Mouse (Mus musculus) layer of hippocampus, adult 11-12 months (tissue): ENCODE data around the gene Dock9.
A peak's percentile ranks its signal among the peaks of the same experiment; 100 is the strongest.

ENCODE experiments used
- DNase-seq: peaks from one replicate; pipeline ENCODE4 v3.0.0; 2022; ENCODE audit warnings: low spot score

The Dock9 gene

GRCm38 (mm10) chr14:121617645-121618390 is 179.8 kb downstream of the Dock9 start:
- peak; percentile 91 for DNase-seq

GRCm38 (mm10) chr14:121615431-121615830 is 182.2 kb downstream of the Dock9 start:
- DNase-seq: no peak

- no peak for DNase-seq
Observed at GRCm38 (mm10) chr14:121614461-121615170, 183.0 kb downstream of the Dock9 start.

GRCm38 (mm10) chr14:121613490-121613889 is 184.1 kb downstream of the Dock9 start:
- no peak for DNase-seq

- no peak for DNase-seq
Observed at GRCm38 (mm10) chr14:121612926-121613325, 184.7 kb downstream of the Dock9 start.

- DNase-seq: no peak
Observed at GRCm38 (mm10) chr14:121611533-121611932, 186.1 kb downstream of the Dock9 start.

- DNase-seq: no peak
Observed at GRCm38 (mm10) chr14:121611098-121611497, 186.5 kb downstream of the Dock9 start.

- DNase-seq: no peak
Observed at GRCm38 (mm10) chr14:121608522-121608921, 189.1 kb downstream of the Dock9 start.

- DNase-seq: no peak
Observed at GRCm38 (mm10) chr14:121606433-121606832, 191.2 kb downstream of the Dock9 start.

- no peak for DNase-seq
Observed at GRCm38 (mm10) chr14:121605260-121605659, 192.4 kb downstream of the Dock9 start.

- no peak for DNase-seq
Observed at GRCm38 (mm10) chr14:121604565-121604964, 193.1 kb downstream of the Dock9 start.

GRCm38 (mm10) chr14:121602610-121603009 is 195.0 kb downstream of the Dock9 start:
- no peak for DNase-seq

- DNase-seq: no peak
Observed at GRCm38 (mm10) chr14:121600538-121600937, 197.1 kb downstream of the Dock9 start.

GRCm38 (mm10) chr14:121597073-121597472 is 200.6 kb downstream of the Dock9 start:
- DNase-seq: no peak

- no peak for DNase-seq
Observed at GRCm38 (mm10) chr14:121596631-121597030, 201.0 kb downstream of the Dock9 start.

GRCm38 (mm10) chr14:121594684-121595083 is 203.0 kb downstream of the Dock9 start:
- DNase-seq: no peak

- DNase-seq: no peak
Observed at GRCm38 (mm10) chr14:121593313-121593929, 204.2 kb downstream of the Dock9 start.

- DNase-seq: no peak
Observed at GRCm38 (mm10) chr14:121592890-121593289, 204.7 kb downstream of the Dock9 start.

- DNase-seq: no peak
Observed at GRCm38 (mm10) chr14:121592356-121592755, 205.3 kb downstream of the Dock9 start.

GRCm38 (mm10) chr14:121589097-121589725 is 208.4 kb downstream of the Dock9 start:
- peak; percentile 66 for DNase-seq

- no peak for DNase-seq
Observed at GRCm38 (mm10) chr14:121588451-121588850, 209.2 kb downstream of the Dock9 start.
